Mouse (Mus musculus) erythroid progenitor cell, adult 5-6 weeks (primary cell): ENCODE measurements around the gene Tlcd1. TPM values are rescaled to one million over a fixed set of nuclear protein-coding genes. Genes with fewer than 3 reads are reported as not detected.

ENCODE experiments used
- ATAC-seq: replicated peaks from 2 replicates; pipeline ENCODE4 v1.8.0; 2016; ENCODE audit warnings: moderate number of reproducible peaks, mild to moderate bottlenecking, moderate TSS enrichment, inconsistent platforms; ENCODE audit not compliant: poor library complexity, low FRiP score, severe bottlenecking
- total RNA-seq, 2 experiments: library from RNA; stranded (forward) in 1 of 2; stranded (reverse) in 1 of 2; fragments of 150-400 nt in 1 of 2; fragments of 186-747, 209-891 nt in 1 of 2; gene quantifications; 2 replicates each; pipeline versions ENCODE4 v1.2.3 to v1.2.4; 2015 to 2017; ENCODE audit warnings: low replicate concordance in 2 of 2

Gene Tlcd1
- total RNA-seq, 2 experiments from 2014 or later: 107 to 174 TPM

- ATAC-seq: no peak
These were observed 16.6 kb downstream of the Tlcd1 start, which contains the start of gene Proca1 for GRCm38 (mm10) chr11:78193113-78193512. Proca1 (plus strand) TSS chr11:78193392.

DNA sequence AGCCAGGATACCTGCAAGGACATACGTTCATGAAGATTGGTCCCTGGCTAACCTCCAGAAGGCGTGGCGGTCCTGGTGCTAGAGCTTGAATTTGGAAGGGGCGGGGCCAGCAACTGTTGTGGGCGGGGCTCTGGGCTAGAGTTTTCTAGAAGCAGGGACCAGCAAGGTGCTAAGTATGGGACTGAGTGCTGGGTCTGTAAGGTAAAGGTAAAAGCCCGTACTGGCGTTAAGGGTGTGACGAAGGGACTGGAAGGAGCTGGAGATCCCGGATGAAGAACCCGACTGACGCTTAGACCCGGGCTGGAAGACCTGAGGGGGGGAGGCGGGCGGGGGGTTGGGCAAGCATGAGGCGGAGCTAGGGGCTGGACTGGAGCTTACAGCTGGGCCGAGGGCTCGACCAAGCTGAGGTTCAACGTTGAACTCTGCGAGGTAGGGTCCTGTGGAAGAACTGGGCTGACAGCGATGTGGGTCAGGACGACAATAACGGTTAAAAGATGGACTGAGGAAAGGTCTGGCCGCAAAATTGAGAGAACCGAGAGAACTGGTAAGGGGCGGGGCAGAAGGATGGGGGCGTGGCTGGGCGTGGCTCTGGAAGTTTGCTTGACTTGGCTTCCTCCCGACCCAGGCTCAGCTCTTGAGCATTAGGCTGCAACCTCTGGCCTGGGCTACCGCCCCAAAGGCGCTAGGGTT lies 18.0 kb downstream of the Tlcd1 start:
- peak; percentile 85 for ATAC-seq

- peak; percentile 28; the same call in 1 of the 2 replicates for ATAC-seq
These were observed 18.8 kb downstream of the Tlcd1 start for GRCm38 (mm10) chr11:78195101-78195863.

GRCm38 (mm10) chr11:78202372-78202771 lies 25.9 kb downstream of the Tlcd1 start:
- no peak for ATAC-seq

GRCm38 (mm10) chr11:78204287-78204686 lies 27.8 kb downstream of the Tlcd1 start:
- ATAC-seq: no peak

- no peak for ATAC-seq
These were observed 29.1 kb downstream of the Tlcd1 start for GRCm38 (mm10) chr11:78205361-78206206.

DNA sequence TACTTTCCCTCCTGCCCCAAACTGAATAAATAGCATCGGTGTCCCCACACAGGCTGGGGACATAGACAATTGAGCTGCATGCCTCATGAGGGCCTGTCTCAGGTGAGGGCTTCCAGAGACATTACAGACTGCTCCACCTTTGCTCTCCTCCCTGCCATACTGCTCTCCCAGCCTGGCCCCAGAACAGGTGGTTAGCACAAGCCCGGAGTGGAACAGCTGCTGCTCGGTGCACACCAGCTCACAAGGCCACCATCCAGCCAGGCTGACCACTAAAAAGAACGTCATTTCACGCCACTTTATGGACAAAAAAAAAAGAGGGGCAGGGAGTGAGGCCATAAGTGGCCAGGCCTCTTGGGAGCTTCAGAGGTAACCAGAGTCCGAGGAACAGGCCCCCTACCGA lies 30.7 kb downstream of the Tlcd1 start:
- ATAC-seq: no peak

DNA sequence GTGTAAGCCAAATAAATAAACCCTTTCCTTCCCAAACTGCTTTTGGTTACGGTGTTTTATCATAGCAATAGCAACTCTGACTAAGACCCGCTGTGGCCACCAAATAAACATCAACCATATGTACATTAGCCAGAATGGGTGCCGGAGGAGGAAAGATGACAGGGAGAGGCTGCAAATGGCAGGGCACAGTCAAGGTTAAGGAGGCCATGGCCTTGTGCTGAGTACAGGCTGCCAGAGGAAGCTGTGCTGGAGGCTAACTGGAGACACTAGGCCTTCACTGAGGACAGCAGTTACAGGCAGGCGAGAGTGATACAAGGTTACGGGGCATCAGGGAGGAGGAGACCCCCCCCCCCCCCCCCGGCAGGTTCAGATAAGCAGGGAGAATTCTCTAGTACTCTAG lies 33.4 kb downstream of the Tlcd1 start:
- no peak for ATAC-seq

GRCm38 (mm10) chr11:78210615-78211014 lies 34.1 kb downstream of the Tlcd1 start:
- no peak; the same call in 1 of the 2 replicates for ATAC-seq

- no peak for ATAC-seq
These were observed 35.0 kb downstream of the Tlcd1 start for GRCm38 (mm10) chr11:78211513-78211912.

DNA sequence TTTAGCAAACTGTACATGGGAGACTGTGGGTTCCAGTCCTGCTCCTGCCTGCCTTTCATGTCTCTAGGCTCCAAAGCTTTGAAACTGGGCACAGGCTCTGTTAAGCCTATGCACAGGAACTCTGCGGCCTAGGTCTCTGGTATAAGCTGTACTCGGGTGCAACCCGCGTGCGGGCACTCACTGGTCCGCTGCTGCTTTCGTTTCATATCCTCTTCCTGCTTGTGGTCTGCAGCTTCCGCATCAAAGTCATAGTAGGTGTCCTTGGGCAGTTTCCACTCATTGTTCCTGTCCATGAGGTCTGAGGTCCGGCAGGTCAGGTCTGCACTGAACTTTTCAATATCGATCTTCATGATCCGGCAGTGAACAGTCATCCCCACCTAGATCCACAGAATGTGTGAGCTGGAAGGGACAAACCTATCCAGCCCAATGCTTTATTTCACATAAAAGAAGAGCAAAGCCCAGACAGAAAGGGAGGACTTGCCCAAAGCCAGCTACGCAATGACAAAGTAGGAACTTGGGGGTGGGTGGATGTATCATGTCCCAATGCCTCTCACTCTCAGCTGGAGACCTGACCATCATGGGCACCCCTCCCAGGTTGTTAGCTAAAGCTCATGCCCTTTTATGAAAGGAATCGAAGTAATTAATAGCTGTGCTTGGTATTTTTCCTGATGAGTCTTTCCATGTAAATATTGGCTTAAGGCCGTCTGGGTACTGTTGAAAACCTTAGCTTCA lies 36.7 kb downstream of the Tlcd1 start:
- no peak for ATAC-seq

GRCm38 (mm10) chr11:78215709-78216317 lies 39.3 kb downstream of the Tlcd1 start:
- no peak for ATAC-seq

DNA sequence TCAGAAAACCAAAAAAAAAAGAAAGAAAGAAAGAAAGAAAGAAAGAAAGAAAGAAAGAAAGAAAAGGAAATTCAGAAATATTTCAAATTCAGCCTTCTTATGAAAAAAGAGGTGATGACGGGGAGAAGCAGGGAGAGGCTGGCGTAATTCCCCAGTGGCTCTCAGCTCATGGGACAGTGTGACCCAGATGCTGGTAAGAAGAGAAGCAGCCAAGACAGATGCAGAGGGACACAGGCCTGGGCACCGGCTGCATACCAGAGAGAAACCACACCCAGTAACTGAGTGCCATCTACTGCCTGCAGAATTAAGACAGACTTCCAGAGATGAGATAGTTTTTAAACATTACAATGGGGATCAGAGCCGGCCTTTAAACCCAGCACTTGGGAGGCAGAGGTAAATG lies 47.1 kb downstream of the Tlcd1 start:
- ATAC-seq: no peak

Other genes starting within 250 kb of the Tlcd1 start
- not detected in 2 replicates for gene Sez6, start 245.9 kb upstream of the Tlcd1 start, total RNA-seq (2015; ENCODE audit: low replicate concordance)
- gene Sez6, start 245.9 kb upstream of the Tlcd1 start, total RNA-seq (2017; ENCODE audit: low replicate concordance): not detected in 2 replicates
- 45.7 and 92.3 TPM in 2 replicates for gene Phf12, start 194.0 kb upstream of the Tlcd1 start, total RNA-seq (2015; ENCODE audit: low replicate concordance)
- 27.2 and 39.9 TPM in 2 replicates for gene Phf12, start 194.0 kb upstream of the Tlcd1 start, total RNA-seq (2017; ENCODE audit: low replicate concordance)
- gene Dhrs13, start 144.4 kb upstream of the Tlcd1 start, total RNA-seq (2015; ENCODE audit: low replicate concordance): 10.1 and 10.8 TPM in 2 replicates
- 7.1 and 10.8 TPM in 2 replicates for gene Dhrs13, start 144.4 kb upstream of the Tlcd1 start, total RNA-seq (2017; ENCODE audit: low replicate concordance)
- gene Flot2, start 138.8 kb upstream of the Tlcd1 start, total RNA-seq (2015; ENCODE audit: low replicate concordance): 15.1 and 24.7 TPM in 2 replicates
- 13.1 and 17.6 TPM in 2 replicates for gene Flot2, start 138.8 kb upstream of the Tlcd1 start, total RNA-seq (2017; ENCODE audit: low replicate concordance)
- gene Eral1, start 96.3 kb upstream of the Tlcd1 start, total RNA-seq (2015; ENCODE audit: low replicate concordance): 4.0 and 5.0 TPM in 2 replicates
- 3.6 and 6.7 TPM in 2 replicates for gene Eral1, start 96.3 kb upstream of the Tlcd1 start, total RNA-seq (2017; ENCODE audit: low replicate concordance)
- gene Fam222b, start 82.1 kb upstream of the Tlcd1 start, total RNA-seq (2015; ENCODE audit: low replicate concordance): 2.9 and 4.3 TPM in 2 replicates
- gene Fam222b, start 82.1 kb upstream of the Tlcd1 start, total RNA-seq (2017; ENCODE audit: low replicate concordance): 0.45 and 1.5 TPM in 2 replicates
- gene Traf4, start 11.1 kb upstream of the Tlcd1 start, total RNA-seq (2015; ENCODE audit: low replicate concordance): 11.3 and 35.3 TPM in 2 replicates
- 14.6 and 16.1 TPM in 2 replicates for gene Traf4, start 11.1 kb upstream of the Tlcd1 start, total RNA-seq (2017; ENCODE audit: low replicate concordance)
- gene Nek8, start within 50 bp of the Tlcd1 start, total RNA-seq (2015; ENCODE audit: low replicate concordance): 43.2 and 79.6 TPM in 2 replicates
- 35.9 and 76.8 TPM in 2 replicates for gene Nek8, start within 50 bp of the Tlcd1 start, total RNA-seq (2017; ENCODE audit: low replicate concordance)
- 1,034 and 1,190 TPM in 2 replicates for gene Rpl23a, start 6.9 kb downstream of the Tlcd1 start, total RNA-seq (2015; ENCODE audit: low replicate concordance)
- gene Rpl23a, start 6.9 kb downstream of the Tlcd1 start, total RNA-seq (2017; ENCODE audit: low replicate concordance): 811 and 1,012 TPM in 2 replicates
- gene Rab34, start 11.7 kb downstream of the Tlcd1 start, total RNA-seq (2015; ENCODE audit: low replicate concordance): 2.9 TPM in 1 of 2 replicates, not detected in the other
- gene Rab34, start 11.7 kb downstream of the Tlcd1 start, total RNA-seq (2017; ENCODE audit: low replicate concordance): 2.6 and 7.1 TPM in 2 replicates
- not detected in 2 replicates for gene Proca1, start 16.7 kb downstream of the Tlcd1 start, total RNA-seq (2015; ENCODE audit: low replicate concordance)
- not detected in 2 replicates for gene Proca1, start 16.7 kb downstream of the Tlcd1 start, total RNA-seq (2017; ENCODE audit: low replicate concordance)
- gene Sdf2, start 69.0 kb downstream of the Tlcd1 start, total RNA-seq (2015; ENCODE audit: low replicate concordance): 39.6 and 52.4 TPM in 2 replicates
- gene Sdf2, start 69.0 kb downstream of the Tlcd1 start, total RNA-seq (2017; ENCODE audit: low replicate concordance): 15.8 and 21.6 TPM in 2 replicates
- gene Supt6, start 69.3 kb downstream of the Tlcd1 start, total RNA-seq (2015; ENCODE audit: low replicate concordance): 22.2 and 30.6 TPM in 2 replicates
- gene Supt6, start 69.3 kb downstream of the Tlcd1 start, total RNA-seq (2017; ENCODE audit: low replicate concordance): 21.3 and 27.7 TPM in 2 replicates
- 53.7 and 76.3 TPM in 2 replicates for gene 2610507B11Rik, start 85.0 kb downstream of the Tlcd1 start, total RNA-seq (2015; ENCODE audit: low replicate concordance)
- 77.1 and 80.1 TPM in 2 replicates for gene 2610507B11Rik, start 85.0 kb downstream of the Tlcd1 start, total RNA-seq (2017; ENCODE audit: low replicate concordance)
- gene BC030499, start 114.1 kb downstream of the Tlcd1 start, total RNA-seq (2015; ENCODE audit: low replicate concordance): not detected in 2 replicates
- gene BC030499, start 114.1 kb downstream of the Tlcd1 start, total RNA-seq (2017; ENCODE audit: low replicate concordance): not detected in 2 replicates
- gene Spag5, start 124.8 kb downstream of the Tlcd1 start, total RNA-seq (2015; ENCODE audit: low replicate concordance): 234 and 259 TPM in 2 replicates
- 464 and 490 TPM in 2 replicates for gene Spag5, start 124.8 kb downstream of the Tlcd1 start, total RNA-seq (2017; ENCODE audit: low replicate concordance)
- 1.3 and 16.2 TPM in 2 replicates for gene Aldoc, start 146.3 kb downstream of the Tlcd1 start, total RNA-seq (2015; ENCODE audit: low replicate concordance)
- gene Aldoc, start 146.3 kb downstream of the Tlcd1 start, total RNA-seq (2017; ENCODE audit: low replicate concordance): 2.4 and 3.0 TPM in 2 replicates
- 7.2 and 14.3 TPM in 2 replicates for gene Pigs, start 151.7 kb downstream of the Tlcd1 start, total RNA-seq (2015; ENCODE audit: low replicate concordance)
- gene Pigs, start 151.7 kb downstream of the Tlcd1 start, total RNA-seq (2017; ENCODE audit: low replicate concordance): 3.6 and 3.9 TPM in 2 replicates
- 17.2 and 20.9 TPM in 2 replicates for gene Unc119, start 166.8 kb downstream of the Tlcd1 start, total RNA-seq (2015; ENCODE audit: low replicate concordance)
- 7.9 and 8.3 TPM in 2 replicates for gene Unc119, start 166.8 kb downstream of the Tlcd1 start, total RNA-seq (2017; ENCODE audit: low replicate concordance)
- not detected in 2 replicates for gene Foxn1, start 209.8 kb downstream of the Tlcd1 start, total RNA-seq (2015; ENCODE audit: low replicate concordance)
- not detected in 2 replicates for gene Foxn1, start 209.8 kb downstream of the Tlcd1 start, total RNA-seq (2017; ENCODE audit: low replicate concordance)
- not detected in 2 replicates for gene Slc13a2, start 245.5 kb downstream of the Tlcd1 start, total RNA-seq (2015; ENCODE audit: low replicate concordance)
- gene Slc13a2, start 245.5 kb downstream of the Tlcd1 start, total RNA-seq (2017; ENCODE audit: low replicate concordance): 0.68 TPM in 1 of 2 replicates, not detected in the other